Mouse (Mus musculus): ENCODE results near the gene Tatdn2.

- TF ChIP-seq TCF3 (IDR thresholded peaks at IDR 0.05; ENCODE audit: insufficient read length, low read depth), result no peak
- TF ChIP-seq POLR2A (IDR thresholded peaks at IDR 0.05; ENCODE audit: insufficient read length, low read depth), result no peak
- no peak for TF ChIP-seq MYOG (IDR thresholded peaks at IDR 0.05; ENCODE audit: control insufficient read depth in 1 of 3, insufficient read depth in 1 of 3, insufficient read length in 2 of 3, low read depth in 2 of 3)
- no peak for TF ChIP-seq TCF12 (IDR thresholded peaks at IDR 0.05; ENCODE audit: insufficient read depth, poor library complexity, severe bottlenecking)
- TF ChIP-seq MAX (IDR thresholded peaks at IDR 0.05; ENCODE audit: low read depth), result no peak
- no peak for TF ChIP-seq USF1 (IDR thresholded peaks at IDR 0.05; ENCODE audit: low read depth)
- TF ChIP-seq E2F4 (IDR thresholded peaks at IDR 0.05; ENCODE audit: insufficient read depth), result no peak
- no peak for TF ChIP-seq POLR2AphosphoS2 (IDR thresholded peaks at IDR 0.05; ENCODE audit: insufficient read length, low read depth)
- no peak for TF ChIP-seq SRF (IDR thresholded peaks at IDR 0.05; ENCODE audit: control insufficient read depth, insufficient read length, low read depth)
These were observed 24.2 kb downstream of the Tatdn2 start for GRCm38 (mm10) chr6:113721061-113721460.
